Mouse (Mus musculus) hindbrain, embryonic 14.5 days (tissue): ENCODE results near the gene Igf2bp2. TPM values are rescaled to one million over a fixed set of nuclear protein-coding genes. Genes with fewer than 3 reads are reported as not detected.

Experiments
- ATAC-seq: fragments of 200-750 bp; cut with Nextera tagmentation; 2 replicates; pipeline ENCODE4 v1.8.0; 2017; ENCODE audit warnings: moderate number of reproducible peaks, mild to moderate bottlenecking, moderate TSS enrichment, moderate library complexity; ENCODE audit not compliant: low FRiP score
- DNase-seq: peaks from one replicate; pipeline ENCODE4 v3.0.0-alpha.2; 2015; ENCODE audit warnings: low spot score
- H3K27ac ChIP-seq: fragments of 300-500 bp; sonication (generic); 2 replicates; pipeline ENCODE4 v1.5.1; 2014; ENCODE audit warnings: mild to moderate bottlenecking, moderate library complexity
- H3K27me3 ChIP-seq: fragments of 300-500 bp; sonication (generic); 2 replicates; pipeline ENCODE4 v1.6.1; 2014; ENCODE audit warnings: mild to moderate bottlenecking, low read length, mixed read lengths; ENCODE audit not compliant: control insufficient read depth, insufficient read depth
- H3K36me3 ChIP-seq: fragments of 300-500 bp; sonication (generic); replicated peaks from 2 replicates; pipeline ENCODE4 v1.6.1; 2014; ENCODE audit not compliant: control insufficient read depth, insufficient read depth
- H3K4me1 ChIP-seq: fragments of 300-500 bp; sonication (generic); replicated peaks from 2 replicates; pipeline ENCODE4 v1.6.1; 2014; ENCODE audit warnings: antibody characterized with exemption, low read length, mixed read lengths; ENCODE audit not compliant: control insufficient read depth, insufficient read depth
- H3K4me2 ChIP-seq: fragments of 300-500 bp; sonication (generic); replicated peaks from 2 replicates; pipeline ENCODE4 v1.6.1; 2014; ENCODE audit warnings: mild to moderate bottlenecking, moderate library complexity
- H3K4me3 ChIP-seq: fragments of 300-500 bp; sonication (generic); replicated peaks from 2 replicates; pipeline ENCODE4 v1.5.1; 2014; ENCODE audit warnings: mild to moderate bottlenecking, low read length
- H3K9ac ChIP-seq: fragments of 300-500 bp; sonication (generic); 2 replicates; pipeline ENCODE4 v1.6.1; 2014
- H3K9me3 ChIP-seq: fragments of 300-500 bp; sonication (generic); 2 replicates; pipeline ENCODE4 v1.6.1; 2016; ENCODE audit warnings: low read length; ENCODE audit not compliant: control insufficient read depth
- WGBS: fragments of 180-500 bp; shearing (Covaris S2); extraction: QIAGEN DNeasy Blood & Tissue Kit; methylation state at CpG from one replicate; pipeline ENCODE4 v1.1.7; 2014; 5-methylcytosine and 5-hydroxymethylcytosine counted together
- polyA plus RNA-seq: library from polyadenylated mRNA; unstranded; fragments of >200 nt; fragmentation: Nextera tagmentation; extraction: Ambion mirVana; gene quantifications from 2 replicates; pipeline ENCODE4 v1.2.1, GENCODE M21; 2014

The Igf2bp2 gene
- polyA plus RNA-seq, 1 experiment from 2014 or later: 21.6 TPM

DNA sequence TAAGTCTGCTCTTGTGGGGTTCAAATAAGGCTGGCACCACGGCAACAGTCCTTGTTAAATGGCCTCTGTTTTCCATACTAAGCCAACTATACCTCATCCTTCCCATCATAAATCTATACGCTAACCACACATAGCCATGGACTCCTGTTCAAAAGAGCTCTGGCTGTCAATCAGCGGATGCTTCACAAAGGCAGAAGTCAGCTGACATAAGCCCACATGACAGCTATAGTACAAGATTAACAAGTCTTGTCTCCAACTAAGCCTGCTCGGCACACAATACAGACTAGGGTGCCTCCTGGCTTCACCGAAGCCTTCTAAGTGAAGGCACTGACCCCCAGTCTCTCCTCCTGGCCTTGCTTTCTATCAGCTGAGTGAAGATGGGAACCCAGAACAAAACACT, 26.9 kb downstream of the Igf2bp2 start:
- no peak for DNase-seq
- no peaks in the 10 kb centered on the region for H3K9me3 ChIP-seq
- no peaks in the 10 kb centered on the region for H3K4me1 ChIP-seq
- no peak overlapping the region for H3K9ac ChIP-seq
- H3K4me2 ChIP-seq: no peak overlapping the region
- H3K4me3 ChIP-seq: no peak overlapping the region
- 81% methylated on average over 5 of the region's 5 CpGs for WGBS
- no peaks in the 10 kb centered on the region for H3K36me3 ChIP-seq
- ATAC-seq: no peak
- H3K27me3 ChIP-seq: no peaks in the 10 kb centered on the region
- no peak overlapping the region for H3K27ac ChIP-seq

DNA sequence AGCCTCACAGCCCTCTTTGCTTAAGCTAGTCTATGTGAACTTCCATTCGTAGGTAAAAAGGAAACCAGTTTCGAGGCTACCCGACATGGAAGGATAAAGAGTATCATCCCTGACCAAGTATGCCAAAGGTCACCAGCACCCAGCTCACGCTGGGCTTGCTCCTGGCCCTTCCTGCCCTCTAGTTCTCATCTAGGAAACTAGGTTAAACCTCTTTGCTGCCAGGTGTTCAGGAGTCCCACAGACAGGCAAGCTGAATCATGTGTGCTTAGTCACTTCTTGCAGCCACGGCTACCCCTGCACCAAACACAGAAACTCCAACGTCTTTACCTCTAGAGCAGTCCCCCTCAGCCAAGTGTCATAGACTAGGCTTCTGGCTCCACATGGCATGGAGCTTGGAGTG, 31.8 kb downstream of the Igf2bp2 start:
- ATAC-seq (no peak), DNase-seq (no peak)
- Histone ChIP-seq H3K4me1 (no peaks in the 10 kb centered on the region), H3K9me3 (no peaks in the 10 kb centered on the region), H3K27ac (no peak overlapping the region), H3K4me3 (no peak overlapping the region), H3K27me3 (no peaks in the 10 kb centered on the region), H3K9ac (no peak overlapping the region), H3K4me2 (no peak overlapping the region), H3K36me3 (no peaks in the 10 kb centered on the region)
- 83% methylated on average over 6 of the region's 6 CpGs for WGBS

DNA sequence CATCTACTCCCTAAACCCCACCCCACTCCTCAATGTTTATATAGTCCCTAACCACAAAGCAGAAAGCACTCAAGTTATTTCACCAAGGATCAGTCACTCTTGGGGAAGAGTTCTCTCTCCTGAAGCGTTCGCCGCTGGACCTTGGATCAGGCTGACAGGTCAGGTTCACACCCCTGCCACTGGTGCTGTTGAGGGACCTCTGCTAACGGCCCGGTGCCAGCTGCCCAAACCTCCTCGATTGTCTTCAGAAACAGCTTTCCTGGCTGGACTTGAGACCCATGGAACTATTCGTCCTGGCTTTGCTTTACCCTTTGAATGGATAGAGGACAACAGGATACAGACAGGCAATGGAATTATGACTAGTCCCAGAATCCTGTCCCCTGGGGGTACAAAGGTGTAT, 33.6 kb downstream of the Igf2bp2 start:
- Histone ChIP-seq H3K4me3 (no peak overlapping the region), H3K27me3 (no peaks in the 10 kb centered on the region), H3K36me3 (no peaks in the 10 kb centered on the region), H3K4me1 (0 out of 2 replicates have a peak, but pooled peaks cover under 1% of the 10 kb centered on the region), H3K9ac (no peak overlapping the region), H3K9me3 (no peaks in the 10 kb centered on the region), H3K4me2 (no peak overlapping the region), H3K27ac (no peak overlapping the region)
- 92% methylated on average over 7 of the region's 7 CpGs for WGBS
- ATAC-seq: no peak
- no peak for DNase-seq

DNA sequence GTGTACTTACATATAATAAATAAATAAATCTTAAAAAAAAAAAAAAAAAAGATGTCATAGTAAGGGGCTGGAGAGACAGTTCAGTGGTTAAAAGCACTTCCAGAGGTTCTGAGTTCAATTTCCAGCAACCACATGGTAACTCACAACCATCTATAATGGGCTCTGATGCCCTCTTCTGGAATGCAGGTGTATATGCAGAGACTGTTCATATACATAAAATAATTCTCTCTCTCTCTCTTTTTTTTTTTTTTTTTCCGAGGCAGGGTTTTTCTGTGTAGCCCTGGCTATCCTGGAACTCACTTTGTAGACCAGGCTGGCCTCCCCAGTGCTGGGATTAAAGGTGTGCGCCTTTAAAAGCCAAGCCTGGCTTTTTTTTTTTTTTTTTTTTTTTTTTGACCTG, 34.5 kb downstream of the Igf2bp2 start:
- ATAC-seq (no peak), DNase-seq (no peak)
- Histone ChIP-seq H3K4me3 (no peak overlapping the region), H3K4me1 (0 out of 2 replicates have a peak, but pooled peaks cover 4% of the 10 kb centered on the region), H3K9me3 (no peaks in the 10 kb centered on the region), H3K36me3 (no peaks in the 10 kb centered on the region), H3K27me3 (no peaks in the 10 kb centered on the region), H3K27ac (no peak overlapping the region), H3K9ac (no peak overlapping the region), H3K4me2 (no peak overlapping the region)
- 94% methylated on average over 2 of the region's 2 CpGs for WGBS

DNA sequence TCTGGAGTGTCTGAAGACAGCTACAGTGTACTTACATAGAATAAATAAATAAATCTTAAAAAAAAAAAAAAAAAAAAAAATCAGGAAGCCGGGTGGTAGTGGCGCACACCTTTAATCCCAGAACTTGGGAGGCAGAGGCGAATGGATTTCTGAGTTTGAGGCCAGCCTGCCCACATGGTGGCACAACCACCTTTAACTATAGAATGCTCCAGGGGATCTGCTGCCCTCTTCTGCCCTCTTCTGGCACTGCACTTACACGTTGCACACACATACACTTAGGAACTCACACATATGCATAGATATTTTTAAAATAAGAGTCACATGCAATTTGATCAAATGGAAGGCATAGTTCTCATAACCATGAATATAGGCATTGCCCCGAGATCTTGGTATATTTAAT, 35.3 kb downstream of the Igf2bp2 start:
- no peak for DNase-seq
- no peaks in the 10 kb centered on the region for H3K9me3 ChIP-seq
- 99% methylated on average over 5 of the region's 5 CpGs for WGBS
- H3K27ac ChIP-seq: no peak overlapping the region
- no peak overlapping the region for H3K9ac ChIP-seq
- no peaks in the 10 kb centered on the region for H3K36me3 ChIP-seq
- no peak for ATAC-seq
- H3K4me1 ChIP-seq: 0 out of 2 replicates have a peak, but pooled peaks cover 4% of the 10 kb centered on the region
- H3K27me3 ChIP-seq: no peaks in the 10 kb centered on the region
- H3K4me3 ChIP-seq: no peak overlapping the region
- no peak overlapping the region for H3K4me2 ChIP-seq

DNA sequence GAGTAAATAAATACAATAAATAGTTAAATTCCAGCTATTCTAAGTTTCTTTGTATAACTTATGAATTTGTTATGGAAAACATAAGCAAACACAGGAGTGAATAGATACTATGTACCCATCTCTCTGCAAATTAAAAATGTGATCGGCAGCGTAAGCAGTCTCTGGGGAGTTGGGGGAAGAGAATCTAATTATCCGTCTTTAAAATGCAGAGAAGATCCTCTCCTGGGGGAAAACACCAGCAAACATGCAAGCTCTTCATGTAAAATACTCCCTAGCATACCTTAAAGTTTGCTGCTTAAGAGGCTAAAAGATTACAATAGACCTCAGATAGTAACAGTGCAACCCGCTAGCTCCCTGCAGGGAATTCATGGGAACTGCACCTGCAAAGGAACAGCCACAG, 36.2 kb downstream of the Igf2bp2 start:
- no peaks in the 10 kb centered on the region for H3K9me3 ChIP-seq
- WGBS: 60% methylated on average over 4 of the region's 4 CpGs
- DNase-seq: no peak

DNA sequence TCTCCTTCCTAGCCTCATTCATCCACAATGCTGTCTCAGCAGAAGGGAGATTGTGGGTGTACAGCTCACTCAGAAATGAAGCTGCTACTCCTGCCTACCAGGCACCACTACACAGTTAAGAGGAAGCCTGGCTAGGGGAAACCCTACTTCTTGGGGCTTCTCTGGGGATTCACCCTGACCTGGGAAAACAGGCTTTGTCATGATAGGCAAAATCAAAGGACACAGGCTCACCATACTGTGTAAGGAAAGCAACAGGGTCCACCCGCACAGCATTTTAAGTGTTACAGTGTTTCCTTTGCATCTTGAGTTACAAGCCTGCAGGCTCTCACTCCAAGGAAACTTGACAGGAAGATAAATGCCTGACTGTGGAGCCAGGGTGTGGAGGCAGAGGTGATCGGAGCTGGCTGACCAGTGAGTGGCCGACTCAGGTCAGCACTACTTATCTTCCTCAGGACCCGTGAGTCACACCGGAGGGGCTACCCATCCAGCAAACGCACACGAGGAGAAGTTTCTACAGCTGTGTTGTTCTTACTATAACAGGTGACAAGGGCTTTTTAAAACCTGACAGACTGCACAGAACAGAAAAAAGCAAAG, 38.7 kb downstream of the Igf2bp2 start:
- ATAC-seq (no peak), DNase-seq (no peak)
- Histone ChIP-seq H3K27ac (no peak overlapping the region), H3K9ac (no peak overlapping the region), H3K4me2 (no peak overlapping the region), H3K36me3 (no peaks in the 10 kb centered on the region), H3K4me3 (no peak overlapping the region), H3K4me1 (0 out of 2 replicates have a peak, but pooled peaks cover 4% of the 10 kb centered on the region), H3K27me3 (no peaks in the 10 kb centered on the region), H3K9me3 (no peaks in the 10 kb centered on the region)
- 67% methylated on average over 7 of the region's 7 CpGs for WGBS

More for the DNA sequence above, 36.2 kb downstream of the Igf2bp2 start:
- no peak overlapping the region for H3K27ac ChIP-seq
- no peak overlapping the region for H3K9ac ChIP-seq
- no peak overlapping the region for H3K4me3 ChIP-seq
- H3K27me3 ChIP-seq: no peaks in the 10 kb centered on the region
- H3K36me3 ChIP-seq: no peaks in the 10 kb centered on the region
- 0 out of 2 replicates have a peak, but pooled peaks cover 4% of the 10 kb centered on the region for H3K4me1 ChIP-seq
- no peak for ATAC-seq
- H3K4me2 ChIP-seq: no peak overlapping the region

DNA sequence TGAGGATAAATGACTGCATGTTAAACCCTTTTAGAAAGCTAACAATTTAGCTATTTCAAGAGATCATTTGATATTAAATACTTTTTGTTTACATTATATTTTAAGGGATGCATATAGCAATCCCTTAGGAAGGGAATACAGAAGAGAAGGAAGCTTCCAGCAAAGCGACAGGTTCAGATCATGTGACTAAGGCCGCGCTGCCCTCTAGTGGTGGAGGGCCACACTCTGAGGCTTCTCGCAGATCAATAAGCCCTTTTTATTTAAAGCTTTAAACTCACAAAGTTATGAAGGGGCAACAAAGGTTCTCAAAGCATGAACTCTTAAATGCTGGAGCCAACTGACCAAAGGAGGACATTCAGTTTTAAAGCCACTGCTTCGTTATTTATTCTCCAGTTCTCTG, 39.4 kb downstream of the Igf2bp2 start:
- no peaks in the 10 kb centered on the region for H3K27me3 ChIP-seq
- H3K27ac ChIP-seq: no peak overlapping the region
- DNase-seq (peak; percentile 51), ATAC-seq (no peak)
- H3K36me3 ChIP-seq: no peaks in the 10 kb centered on the region
- H3K4me2 ChIP-seq: no peak overlapping the region
- 42% methylated on average over 5 of the region's 5 CpGs for WGBS
- H3K9me3 ChIP-seq: no peaks in the 10 kb centered on the region
- no peak overlapping the region for H3K9ac ChIP-seq
- H3K4me3 ChIP-seq: no peak overlapping the region
- H3K4me1 ChIP-seq: 0 out of 2 replicates have a peak, but pooled peaks cover 4% of the 10 kb centered on the region

DNA sequence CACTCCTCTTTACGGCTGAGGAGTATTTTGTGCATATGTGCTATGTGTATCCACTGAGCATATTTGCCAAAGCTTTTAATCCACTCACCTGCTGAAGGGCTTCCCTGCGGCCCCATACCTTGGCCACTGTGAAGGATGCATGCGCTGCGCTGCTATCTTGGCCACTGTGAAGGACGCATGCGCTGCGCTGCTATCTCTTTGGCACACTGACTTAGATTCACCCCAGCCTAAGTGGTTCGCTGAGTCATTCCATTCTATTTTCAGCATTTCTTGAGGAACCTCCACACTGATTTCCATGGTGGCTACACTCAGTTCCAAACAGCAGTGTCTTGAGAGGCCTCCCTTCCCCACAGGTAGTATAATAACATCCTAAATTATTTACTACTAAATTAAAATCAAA, 42.0 kb downstream of the Igf2bp2 start:
- Histone ChIP-seq H3K9ac (no peak overlapping the region), H3K4me1 (0 out of 2 replicates have a peak, but pooled peaks cover 4% of the 10 kb centered on the region), H3K4me3 (no peak overlapping the region), H3K4me2 (no peak overlapping the region), H3K27me3 (no peaks in the 10 kb centered on the region), H3K27ac (no peak overlapping the region), H3K9me3 (no peaks in the 10 kb centered on the region), H3K36me3 (no peaks in the 10 kb centered on the region)
- ATAC-seq (no peak), DNase-seq (no peak)
- 93% methylated on average over 8 of the region's 8 CpGs for WGBS

DNA sequence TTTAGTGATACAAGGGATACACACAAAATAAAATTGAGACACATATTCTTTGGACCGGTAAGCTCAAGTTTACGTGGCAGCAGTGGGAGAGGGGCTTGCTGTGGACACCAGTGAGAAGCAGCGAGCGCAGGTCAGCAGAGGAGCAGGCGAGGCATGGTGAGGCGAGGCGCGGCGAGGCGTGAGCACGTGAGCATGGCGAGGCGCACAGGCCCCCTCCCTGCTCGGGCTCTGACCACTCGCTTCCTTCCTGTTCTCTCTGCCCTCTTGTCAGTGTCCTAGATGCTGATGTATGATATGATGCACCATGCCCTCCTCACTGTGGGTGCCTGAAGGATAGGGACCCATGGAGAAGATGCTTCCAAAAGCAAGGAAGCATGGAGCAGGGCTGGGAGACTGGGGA, 43.6 kb downstream of the Igf2bp2 start:
- WGBS: 98% methylated on average over 15 of the region's 15 CpGs
- 0 out of 2 replicates have a peak, but pooled peaks cover 3% of the 10 kb centered on the region for H3K4me1 ChIP-seq
- H3K9ac ChIP-seq: no peak overlapping the region
- no peaks in the 10 kb centered on the region for H3K27me3 ChIP-seq
- ATAC-seq: no peak
- no peak overlapping the region for H3K4me3 ChIP-seq
- DNase-seq: no peak
- no peaks in the 10 kb centered on the region for H3K36me3 ChIP-seq
- no peak overlapping the region for H3K27ac ChIP-seq
- no peaks in the 10 kb centered on the region for H3K9me3 ChIP-seq
- no peak overlapping the region for H3K4me2 ChIP-seq
